Mouse (Mus musculus): ENCODE results near the gene Casp14. TPM values are rescaled to one million over a fixed set of nuclear protein-coding genes. Genes with fewer than 3 reads are reported as not detected.
"Not testable (repeated sequence)": the region's sequence is repeated elsewhere in the genome, so short reads cannot be mapped to it uniquely, and the experiment has no call there.

Gene Casp14
- total RNA-seq, 2 experiments from 2014 or later = not detected

GRCm38 (mm10) chr10:78686995-78687577, 31.0 kb downstream of the Casp14 start:
- DNase-seq (ENCODE audit: low spot score in 2 of 2) = no peak

DNA sequence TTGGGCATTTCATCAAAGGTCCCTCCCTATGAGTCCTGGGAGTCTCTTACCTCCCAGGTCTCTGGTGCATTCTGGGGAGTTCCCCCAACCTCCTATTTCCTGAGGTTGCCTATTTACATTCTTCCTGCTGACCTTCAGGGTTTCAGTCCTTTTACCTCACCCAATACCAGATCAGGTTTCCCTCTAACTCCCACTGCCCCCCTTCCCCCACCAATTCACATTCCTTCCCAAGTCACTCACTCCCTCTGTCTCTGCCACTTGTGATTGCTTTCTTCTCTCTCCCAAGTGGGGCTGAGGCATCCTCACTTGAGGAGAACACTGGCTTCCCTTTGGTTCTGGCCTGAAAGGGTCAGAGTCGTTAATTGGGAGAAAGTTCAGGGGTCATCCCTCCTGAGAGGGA, 48.0 kb downstream of the Casp14 start:
- DNase-seq (ENCODE audit: low spot score in 2 of 2) = not testable (repeated sequence)

- not testable (repeated sequence) for DNase-seq (ENCODE audit: low spot score in 2 of 2)
Measured at GRCm38 (mm10) chr10:78666696-78667095, 51.4 kb downstream of the Casp14 start.

GRCm38 (mm10) chr10:78664546-78664945, 53.5 kb downstream of the Casp14 start:
- no peak for DNase-seq (ENCODE audit: low spot score in 2 of 2)

Other genes starting within 250 kb of the Casp14 start
- gene Olfr1358, start 200.9 kb downstream of the Casp14 start, total RNA-seq (2021) = not detected
- gene Ilvbl, start 143.9 kb downstream of the Casp14 start, total RNA-seq (2021) = 10 to 100 TPM; 27.3 to 33.4 TPM
- 1 to 10 TPM; 6.8 to 8.2 TPM for gene Syde1, start 126.3 kb downstream of the Casp14 start, total RNA-seq (2021)
- not detected for gene Olfr1357, start 100.2 kb downstream of the Casp14 start, total RNA-seq (2021)
- under 1 TPM; 0.56 to 0.72 TPM for gene Ccdc105, start 34.8 kb upstream of the Casp14 start, total RNA-seq (2021)
- gene Slc1a6, start 62.2 kb upstream of the Casp14 start, total RNA-seq (2021) = 10 to 100 TPM; 11.0 to 13.7 TPM
- gene Olfr1356, start 133.9 kb upstream of the Casp14 start, total RNA-seq (2021) = not detected
- gene Olfr1355, start 157.2 kb upstream of the Casp14 start, total RNA-seq (2021) = not detected
- not detected for gene Olfr1354, start 194.9 kb upstream of the Casp14 start, total RNA-seq (2021)
- not detected for gene Olfr8, start 232.3 kb upstream of the Casp14 start, total RNA-seq (2021)
- not detected for gene Olfr1353, start 245.0 kb upstream of the Casp14 start, total RNA-seq (2021)

All from layer of hippocampus, adult 18-20 months (tissue).